Mouse (Mus musculus): ENCODE results near the gene Rfx7.
A peak's percentile ranks its signal among the peaks of the same experiment; 100 is the strongest.

The Rfx7 gene

GRCm38 (mm10) chr9:72531996-72532380 lies at the start of gene Rfx7:
Rfx7 (plus strand) TSS chr9:72532240.
- peak; percentile 85 to 90 for DNase-seq

DNA sequence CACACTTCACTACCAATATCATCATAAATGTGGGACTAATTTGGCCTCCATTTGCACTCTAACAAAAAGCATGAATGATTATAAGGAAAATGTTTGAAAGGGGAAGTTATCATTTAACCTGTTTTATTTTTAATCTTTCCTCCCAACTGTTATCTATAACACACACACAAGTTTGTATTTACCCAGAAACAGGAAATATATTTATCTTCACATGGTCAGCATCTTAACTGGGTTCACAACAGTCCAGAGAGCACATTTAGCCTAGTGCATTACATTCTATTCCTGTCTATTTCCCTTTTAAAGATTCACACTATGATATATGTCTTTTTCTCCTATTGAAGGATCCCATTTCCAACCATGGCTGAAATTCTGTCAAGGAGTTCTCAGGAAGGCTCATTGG lies 43.5 kb upstream of the Rfx7 start:
- no peak for DNase-seq

- no peak for DNase-seq
These were observed 42.9 kb upstream of the Rfx7 start for GRCm38 (mm10) chr9:72489131-72489530.

DNA sequence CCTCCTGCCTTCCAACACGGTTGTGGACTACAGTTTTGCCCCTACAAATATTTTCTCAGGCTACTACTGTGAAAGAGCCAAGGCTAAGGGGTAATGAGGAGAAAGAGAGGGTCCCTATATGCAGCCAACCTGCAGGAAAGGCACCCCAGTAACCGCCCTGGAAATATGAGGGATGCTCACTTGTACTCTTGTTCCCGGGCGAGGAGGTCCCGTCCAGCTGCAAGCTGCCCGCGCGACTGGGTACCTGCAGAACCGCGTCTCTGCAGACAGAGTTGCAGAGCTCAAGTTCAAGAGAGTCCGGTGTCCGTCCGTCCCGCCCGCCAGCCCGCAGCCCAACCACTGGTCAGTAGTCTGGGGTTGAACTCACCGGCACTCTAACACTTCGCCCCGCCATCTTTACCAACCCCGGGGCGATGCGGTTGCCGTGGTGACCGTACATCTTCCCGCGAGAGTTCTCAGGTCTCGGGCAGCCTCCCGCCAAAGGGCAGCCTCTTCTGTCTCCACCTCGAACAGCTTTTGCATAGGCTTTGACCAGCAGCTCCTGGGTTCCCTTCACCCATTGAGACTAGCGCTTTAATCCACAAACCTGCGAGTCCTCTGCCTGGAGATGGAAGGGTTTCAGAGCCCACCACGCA lies 40.4 kb upstream of the Rfx7 start:
- peak; percentile 92 to 95 for DNase-seq

DNA sequence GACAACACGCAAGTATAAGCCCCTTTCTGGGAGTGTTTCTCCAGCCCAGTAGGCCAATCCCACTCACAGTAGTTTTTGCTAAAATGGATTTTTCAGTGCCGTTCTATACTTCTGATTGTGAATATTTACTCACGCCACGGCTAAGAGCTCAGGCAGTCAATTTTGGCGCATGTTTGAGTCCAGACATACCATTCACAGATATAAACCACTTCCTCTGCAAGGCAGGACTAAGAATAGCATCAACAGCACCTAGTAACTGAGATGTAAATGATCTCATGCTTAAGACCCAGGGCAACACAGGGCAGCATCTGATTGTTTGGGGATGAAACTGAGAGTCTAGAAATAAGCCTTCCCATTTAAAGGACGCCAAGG lies 39.9 kb upstream of the Rfx7 start, which contains the start of gene Tex9:
Tex9 (minus strand) TSS at position 19 of the 372 bp plus-strand sequence.
- no peak for DNase-seq

GRCm38 (mm10) chr9:72493465-72493864 lies 38.6 kb upstream of the Rfx7 start:
- DNase-seq, result no peak

DNA sequence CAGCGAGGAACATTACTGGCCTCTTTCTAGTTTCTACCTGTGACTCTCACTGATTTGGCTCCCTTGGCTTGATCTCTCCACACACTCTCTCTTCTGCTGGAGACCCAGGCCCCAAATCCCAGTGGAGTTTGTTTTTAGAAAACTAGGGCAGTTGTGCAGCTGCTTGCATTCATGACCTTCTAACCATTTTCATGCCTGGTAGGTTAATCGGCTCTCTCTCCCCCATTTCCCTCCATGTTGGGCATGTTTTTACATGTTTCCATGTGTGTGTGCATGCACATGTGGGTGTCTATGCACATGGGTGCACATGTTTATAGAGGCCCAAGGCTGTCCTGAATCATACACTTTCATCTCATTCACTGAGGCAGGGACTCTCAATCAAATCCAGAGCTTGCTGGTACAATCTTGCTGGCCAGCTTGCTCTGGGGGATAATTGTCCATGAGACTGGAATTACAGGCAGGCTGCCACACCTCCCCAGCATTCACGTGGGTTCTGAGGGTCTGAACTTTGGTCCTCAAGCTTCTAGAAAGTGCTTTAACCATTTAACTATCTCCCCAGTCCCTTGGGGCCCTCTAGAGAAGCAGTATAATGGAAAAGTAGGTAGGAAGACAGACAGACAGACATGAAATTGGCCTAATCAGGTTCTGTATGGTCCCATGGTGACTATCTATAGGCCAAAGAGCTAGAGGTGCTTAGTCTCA lies 37.9 kb upstream of the Rfx7 start:
- no peak for DNase-seq

GRCm38 (mm10) chr9:72496691-72497090 lies 35.3 kb upstream of the Rfx7 start:
- DNase-seq, result no peak

- DNase-seq, result no peak
These were observed 34.9 kb upstream of the Rfx7 start for GRCm38 (mm10) chr9:72497171-72497570.

DNA sequence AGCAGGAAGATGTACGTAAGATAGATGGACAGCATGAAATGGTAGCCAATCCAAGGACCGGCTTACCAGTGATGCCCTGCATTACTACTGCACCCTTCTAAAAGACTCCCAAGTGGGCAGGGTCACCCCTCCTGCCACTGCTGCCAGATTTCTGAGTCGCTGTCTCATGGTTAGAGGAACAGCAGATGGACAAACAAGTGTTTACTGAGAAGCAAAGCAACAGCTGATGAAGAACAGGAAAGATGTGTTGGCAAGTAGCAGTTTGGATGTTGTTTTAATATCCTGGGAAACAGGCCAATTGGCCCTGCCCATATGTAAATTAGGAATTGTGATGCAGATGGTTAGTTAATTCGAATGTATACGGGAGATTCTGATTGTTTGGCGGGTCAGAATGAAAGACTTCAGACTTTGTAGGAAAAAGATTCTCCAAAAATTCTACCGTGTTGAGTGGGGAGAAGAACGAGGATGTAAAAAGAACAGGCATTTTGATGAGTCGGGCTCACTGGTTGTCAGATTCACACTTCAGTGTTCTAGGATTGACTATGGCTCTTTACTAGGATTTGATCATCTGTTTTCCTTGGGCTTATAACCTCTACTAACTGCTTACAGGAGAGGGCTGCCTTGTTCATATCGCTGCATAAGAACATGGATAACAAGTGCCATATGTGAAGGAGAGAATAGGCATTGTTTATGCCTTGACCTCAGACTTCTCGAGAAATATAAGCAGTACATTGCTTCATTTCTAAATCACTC lies 19.6 kb upstream of the Rfx7 start:
- no peak for DNase-seq

- no peak for DNase-seq
These were observed 16.7 kb upstream of the Rfx7 start for GRCm38 (mm10) chr9:72515366-72515765.

GRCm38 (mm10) chr9:72519246-72519645 lies 12.8 kb upstream of the Rfx7 start:
- peak; percentile 71 to 75 for DNase-seq

DNA sequence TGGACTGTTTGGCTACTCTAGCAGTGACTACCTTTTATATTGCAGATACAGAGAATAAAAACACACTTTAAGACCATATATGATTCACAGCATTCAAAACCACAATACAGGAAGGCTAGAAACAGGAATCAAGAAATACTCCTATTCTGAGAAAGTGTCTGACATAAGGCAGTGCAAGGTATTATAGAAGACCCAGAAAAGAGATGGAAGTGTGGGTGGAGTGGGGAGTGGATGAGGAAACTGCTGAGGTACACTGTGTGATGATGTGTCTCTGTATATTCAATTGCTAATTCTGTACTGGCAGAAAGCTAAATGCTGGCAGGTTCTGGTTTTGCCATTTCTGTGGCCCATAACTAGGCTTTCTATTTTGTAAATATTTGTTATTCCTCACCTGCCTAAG lies 11.2 kb upstream of the Rfx7 start:
- no peak for DNase-seq

DNA sequence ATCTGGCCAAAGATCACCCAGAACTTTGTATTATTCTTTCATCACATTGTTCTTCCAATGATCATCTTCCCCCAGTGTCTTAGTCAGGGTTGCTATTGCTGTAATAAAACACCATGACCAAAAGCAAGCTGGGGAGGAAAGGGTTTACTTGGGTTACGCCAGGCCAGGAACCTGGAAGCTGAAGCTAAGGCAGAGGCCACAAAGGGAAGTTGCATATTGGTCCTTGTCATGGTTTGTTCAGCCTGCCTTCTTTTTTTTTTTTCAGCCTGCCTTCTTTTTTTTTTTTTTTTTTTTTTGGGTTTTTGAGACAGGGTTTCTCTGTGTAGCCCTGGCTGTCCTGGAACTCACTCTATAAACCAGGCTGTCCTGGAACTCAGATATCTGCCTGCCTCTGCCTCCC lies 5.9 kb upstream of the Rfx7 start:
- DNase-seq, result no peak

DNA sequence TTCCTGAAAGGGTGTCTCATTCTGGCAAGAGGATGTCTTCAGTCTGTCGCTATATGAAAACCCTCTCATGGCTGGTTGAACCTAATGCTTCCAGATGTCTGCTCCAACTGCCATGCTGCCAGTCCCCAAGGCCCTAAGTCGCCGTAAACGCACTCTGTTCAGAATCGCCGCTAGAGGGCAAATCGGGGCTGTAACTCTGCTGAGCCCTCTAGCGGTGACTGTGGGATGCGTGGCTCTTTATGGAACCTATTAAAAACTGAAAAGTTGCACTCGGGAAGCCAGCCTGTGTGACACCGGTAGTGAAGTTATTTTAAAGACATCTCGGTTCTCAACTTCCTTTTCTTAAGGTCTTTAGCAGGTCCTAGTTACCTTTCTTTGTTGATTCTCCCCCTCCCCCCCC lies 1.8 kb upstream of the Rfx7 start:
- peak; percentile 90 to 93 for DNase-seq

- no peak for DNase-seq
These were observed 1.2 kb upstream of the Rfx7 start for GRCm38 (mm10) chr9:72530824-72531223.

GRCm38 (mm10) chr9:72531291-72531995 lies 597 bp upstream of the Rfx7 start:
- DNase-seq, result peak; percentile 85 to 88

- peak; percentile 78 to 79 for DNase-seq
These were observed 495 bp downstream of the Rfx7 start for GRCm38 (mm10) chr9:72532381-72533088.

DNA sequence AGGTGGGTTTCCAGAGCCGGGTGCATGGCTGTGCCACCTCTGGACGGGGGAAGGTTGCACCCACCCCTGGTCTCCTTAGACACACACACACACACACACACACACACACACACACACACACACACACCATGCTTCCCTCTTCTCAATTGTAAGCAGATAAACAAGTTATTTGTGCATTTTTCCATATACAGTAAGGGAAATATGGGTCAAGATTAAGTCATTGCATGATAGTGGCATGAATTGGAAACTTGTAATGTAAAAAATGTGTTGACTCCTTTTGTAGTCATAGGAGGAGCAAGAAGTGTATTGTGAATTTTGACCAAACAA lies 1.0 kb downstream of the Rfx7 start:
- DNase-seq, result no peak

DNA sequence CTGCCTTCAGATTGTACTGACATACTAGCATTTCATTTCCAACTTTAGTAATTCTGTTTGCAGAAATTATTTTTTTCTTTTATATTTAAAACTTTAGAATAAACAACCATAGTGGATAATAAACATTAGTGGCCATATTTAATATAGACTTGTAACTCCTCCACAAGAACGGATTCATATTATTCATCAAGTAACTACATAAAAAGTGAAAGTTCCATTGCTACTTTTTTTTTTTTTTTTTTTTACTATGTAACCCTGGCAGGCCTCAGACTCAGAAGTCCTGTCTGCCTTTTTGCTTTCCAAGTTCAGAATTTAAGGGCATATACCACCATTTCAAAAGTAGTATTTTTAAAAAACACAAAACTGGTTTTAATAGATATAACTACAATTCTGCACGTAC lies 2.9 kb downstream of the Rfx7 start:
- no peak for DNase-seq

- no peak for DNase-seq
These were observed 3.4 kb downstream of the Rfx7 start for GRCm38 (mm10) chr9:72535394-72535793.

- no peak for DNase-seq
These were observed 5.0 kb downstream of the Rfx7 start for GRCm38 (mm10) chr9:72537086-72537485.

DNA sequence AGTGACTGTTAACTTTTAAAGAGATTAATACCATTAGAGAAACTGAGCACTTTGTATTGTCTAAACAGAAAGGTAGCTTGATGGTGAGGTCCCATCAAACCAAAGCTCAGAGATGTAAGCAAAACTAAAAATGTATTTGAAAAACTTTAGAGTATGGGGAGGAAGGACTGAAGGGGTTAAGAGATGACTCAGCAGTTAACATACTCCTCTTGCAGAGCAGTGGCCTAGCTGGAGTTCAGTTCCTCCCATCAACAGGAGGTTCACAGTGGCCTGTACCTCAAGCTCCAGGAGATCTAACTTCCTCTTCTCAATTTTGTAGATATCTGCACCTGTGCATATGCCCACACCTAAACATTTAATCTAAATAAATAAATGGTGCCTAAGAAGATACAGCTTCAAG lies 11.6 kb downstream of the Rfx7 start:
- no peak for DNase-seq

All from cerebellum, postnatal 14 days (tissue).